Mouse (Mus musculus) liver, embryonic 15.5 days (tissue): ENCODE measurements around the gene Krtap27-1. TPM values are rescaled to one million over a fixed set of nuclear protein-coding genes. Genes with fewer than 3 reads are reported as not detected.

Source experiments
- ATAC-seq: fragments of 200-750 bp; cut with Nextera tagmentation; 2 replicates; pipeline ENCODE4 v1.8.0; 2017; ENCODE audit warnings: moderate number of reproducible peaks, mild to moderate bottlenecking, moderate library complexity; ENCODE audit not compliant: insufficient read depth
- H3K27ac ChIP-seq: fragments of 300-500 bp; sonication (generic); replicated peaks from 2 replicates; pipeline ENCODE4 v1.5.1; 2015; ENCODE audit warnings: mild to moderate bottlenecking, inconsistent platforms
- H3K27me3 ChIP-seq: fragments of 300-500 bp; sonication (generic); 2 replicates; pipeline ENCODE4 v1.6.1; 2015; ENCODE audit warnings: mild to moderate bottlenecking, inconsistent platforms
- H3K36me3 ChIP-seq: fragments of 300-500 bp; sonication (generic); replicated peaks from 2 replicates; pipeline ENCODE4 v1.6.1; 2015; ENCODE audit warnings: moderate library complexity, mild to moderate bottlenecking, inconsistent platforms
- H3K4me1 ChIP-seq: fragments of 300-500 bp; sonication (generic); replicated peaks from 2 replicates; pipeline ENCODE4 v1.6.1; 2015; ENCODE audit warnings: inconsistent platforms
- H3K4me2 ChIP-seq: fragments of 300-500 bp; sonication (generic); 2 replicates; pipeline ENCODE4 v1.6.1; 2015; ENCODE audit warnings: moderate library complexity, mild to moderate bottlenecking, inconsistent platforms
- H3K4me3 ChIP-seq: fragments of 300-500 bp; sonication (generic); replicated peaks from 2 replicates; pipeline ENCODE4 v1.5.1; 2015; ENCODE audit warnings: mild to moderate bottlenecking, inconsistent platforms
- H3K9ac ChIP-seq: fragments of 300-500 bp; sonication (generic); 2 replicates; pipeline ENCODE4 v1.6.1; 2015; ENCODE audit warnings: moderate library complexity, mild to moderate bottlenecking, inconsistent platforms
- H3K9me3 ChIP-seq: fragments of 300-500 bp; sonication (generic); replicated peaks from 2 replicates; pipeline ENCODE4 v1.6.1; 2016; ENCODE audit warnings: inconsistent platforms
- WGBS: fragments of 180-500 bp; shearing (Covaris S2); methylation state at CpG from one replicate; pipeline ENCODE4 v1.1.7; 2015; ENCODE audit warnings: mixed read lengths; ENCODE audit not compliant: insufficient replicate concordance; 5-methylcytosine and 5-hydroxymethylcytosine counted together
- polyA plus RNA-seq: library from polyadenylated mRNA; unstranded; fragments of >200 nt; fragmentation: Nextera tagmentation; extraction: Ambion mirVana; gene quantifications from 2 replicates; pipeline ENCODE4 v1.2.1, GENCODE M21; 2015

Gene Krtap27-1
- polyA plus RNA-seq, 1 experiment from 2014 or later, result not detected

GRCm38 (mm10) chr16:88651952-88652351, 19.5 kb downstream of the Krtap27-1 start:
- H3K4me3 ChIP-seq, result no peak overlapping the region
- H3K27me3 ChIP-seq, result no peaks in the 10 kb centered on the region
- H3K36me3 ChIP-seq, result no peaks in the 10 kb centered on the region
- no peak overlapping the region for H3K9ac ChIP-seq
- 41% methylated on average over 2 of the region's 2 CpGs for WGBS
- H3K9me3 ChIP-seq, result no peaks in the 10 kb centered on the region
- no peak overlapping the region for H3K27ac ChIP-seq
- no peaks in the 10 kb centered on the region for H3K4me1 ChIP-seq
- no peak for ATAC-seq
- H3K4me2 ChIP-seq, result no peak overlapping the region

- Histone ChIP-seq H3K4me1 (no peaks in the 10 kb centered on the region), H3K9ac (no peak overlapping the region), H3K27ac (no peak overlapping the region), H3K9me3 (no peaks in the 10 kb centered on the region), H3K4me3 (no peak overlapping the region), H3K4me2 (no peak overlapping the region), H3K27me3 (no peaks in the 10 kb centered on the region), H3K36me3 (no peaks in the 10 kb centered on the region)
- WGBS, result 53% methylated on average over 1 of the region's 1 CpGs
- no peak for ATAC-seq
Measured at GRCm38 (mm10) chr16:88651082-88651481, 20.4 kb downstream of the Krtap27-1 start.

- Histone ChIP-seq H3K4me2 (no peak within 1 kb of the TSS), H3K4me3 (no peak within 1 kb of the TSS), H3K27me3 (no peaks in the 10 kb centered on the region), H3K9ac (no peak within 1 kb of the TSS), H3K36me3 (no peaks in the 10 kb centered on the region), H3K27ac (no peak within 1 kb of the TSS), H3K9me3 (no peaks in the 10 kb centered on the region), H3K4me1 (no peaks in the 10 kb centered on the region)
- ATAC-seq, result no peak
- WGBS, result 66% methylated on average over 10 of the region's 10 CpGs
Measured at GRCm38 (mm10) chr16:88647358-88647846, 24.1 kb downstream of the Krtap27-1 start, which contains the start of gene Krtap26-1. Gene Krtap26-1, minus strand, starts transcription at chr16:88647796.

- no peak for ATAC-seq
- H3K4me2 ChIP-seq, result no peak overlapping the region
- H3K27ac ChIP-seq, result no peak overlapping the region
Measured at GRCm38 (mm10) chr16:88646366-88647111, 24.9 kb downstream of the Krtap27-1 start.

DNA sequence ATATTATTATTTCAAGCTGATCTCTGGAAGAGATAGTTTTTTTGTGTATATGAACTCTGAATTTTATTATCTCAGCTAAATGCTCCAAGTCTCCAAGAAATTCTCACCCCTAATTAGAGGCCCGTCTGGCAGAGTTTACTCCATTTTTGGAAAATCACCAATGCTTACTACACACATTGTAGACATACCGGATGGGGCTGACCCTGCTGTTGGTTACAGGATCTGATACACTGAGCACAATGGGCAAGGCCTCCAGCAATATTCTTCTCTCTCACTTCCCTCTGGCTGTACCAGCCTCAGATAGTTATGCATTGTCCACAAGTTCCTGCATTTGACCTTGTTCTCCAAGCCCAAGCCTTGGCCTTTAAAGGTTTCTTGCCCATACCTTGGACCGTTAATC, 31.4 kb downstream of the Krtap27-1 start:
- WGBS, result 59% methylated on average over 3 of the region's 3 CpGs
- ATAC-seq, result no peak
- Histone ChIP-seq H3K27ac (no peak overlapping the region), H3K9me3 (no peaks in the 10 kb centered on the region), H3K27me3 (no peaks in the 10 kb centered on the region), H3K36me3 (no peaks in the 10 kb centered on the region), H3K4me2 (no peak overlapping the region), H3K9ac (no peak overlapping the region), H3K4me1 (no peaks in the 10 kb centered on the region), H3K4me3 (no peak overlapping the region)

More at GRCm38 (mm10) chr16:88646366-88647111, 24.9 kb downstream of the Krtap27-1 start:
- Histone ChIP-seq H3K9ac (no peak overlapping the region), H3K36me3 (no peaks in the 10 kb centered on the region), H3K4me3 (no peak overlapping the region), H3K4me1 (no peaks in the 10 kb centered on the region), H3K27me3 (no peaks in the 10 kb centered on the region), H3K9me3 (no peaks in the 10 kb centered on the region)
- 62% methylated on average over 8 of the region's 8 CpGs for WGBS

GRCm38 (mm10) chr16:88635142-88635541, 36.3 kb downstream of the Krtap27-1 start:
- WGBS, result 59% methylated on average over 4 of the region's 4 CpGs
- Histone ChIP-seq H3K4me3 (no peak overlapping the region), H3K9ac (no peak overlapping the region), H3K27me3 (no peaks in the 10 kb centered on the region), H3K36me3 (no peaks in the 10 kb centered on the region), H3K4me1 (no peaks in the 10 kb centered on the region), H3K27ac (no peak overlapping the region), H3K4me2 (no peak overlapping the region), H3K9me3 (no peaks in the 10 kb centered on the region)
- ATAC-seq, result no peak

- 51% methylated on average over 4 of the region's 4 CpGs for WGBS
Measured at GRCm38 (mm10) chr16:88631474-88631873, 40.0 kb downstream of the Krtap27-1 start.

GRCm38 (mm10) chr16:88627566-88627965, 43.9 kb downstream of the Krtap27-1 start, which contains the start of gene 2310079G19Rik:
Gene 2310079G19Rik, minus strand, starts transcription at chr16:88627666.
- Histone ChIP-seq H3K27me3 (no peaks in the 10 kb centered on the region), H3K9ac (no peak within 1 kb of the TSS), H3K27ac (no peak within 1 kb of the TSS), H3K4me2 (no peak within 1 kb of the TSS), H3K9me3 (no peaks in the 10 kb centered on the region), H3K36me3 (no peaks in the 10 kb centered on the region), H3K4me3 (no peak within 1 kb of the TSS), H3K4me1 (no peaks in the 10 kb centered on the region)
- WGBS, result 62% methylated on average over 4 of the region's 4 CpGs
- no peak for ATAC-seq

More at GRCm38 (mm10) chr16:88631474-88631873, 40.0 kb downstream of the Krtap27-1 start:
- no peak overlapping the region for H3K9ac ChIP-seq
- H3K9me3 ChIP-seq, result no peaks in the 10 kb centered on the region
- H3K4me3 ChIP-seq, result no peak overlapping the region
- no peaks in the 10 kb centered on the region for H3K27me3 ChIP-seq
- no peak for ATAC-seq
- H3K36me3 ChIP-seq, result no peaks in the 10 kb centered on the region
- H3K4me2 ChIP-seq, result no peak overlapping the region
- H3K4me1 ChIP-seq, result no peaks in the 10 kb centered on the region
- H3K27ac ChIP-seq, result no peak overlapping the region

Other genes starting within 250 kb of the Krtap27-1 start
- not detected in 2 replicates for gene Cldn17, start 164.7 kb downstream of the Krtap27-1 start, polyA plus RNA-seq
- gene Cldn8, start 108.5 kb downstream of the Krtap27-1 start, polyA plus RNA-seq, result 0.05 and 0.13 TPM in 2 replicates
- gene Krtap24-1, start 59.4 kb downstream of the Krtap27-1 start, polyA plus RNA-seq, result not detected in 2 replicates
- gene 2310079G19Rik, start 44.0 kb downstream of the Krtap27-1 start, polyA plus RNA-seq, result not detected in 2 replicates
- not detected in 2 replicates for gene Krtap26-1, start 23.9 kb downstream of the Krtap27-1 start, polyA plus RNA-seq
- not detected in 2 replicates for gene 2310061N02Rik, start 36.3 kb upstream of the Krtap27-1 start, polyA plus RNA-seq
- gene Krtap13-1, start 57.2 kb upstream of the Krtap27-1 start, polyA plus RNA-seq, result not detected in 2 replicates
- 0.31 TPM in 1 of 2 replicates, not detected in the other for gene Krtap13, start 80.0 kb upstream of the Krtap27-1 start, polyA plus RNA-seq
- 0.29 TPM in 1 of 2 replicates, not detected in the other for gene 2310034C09Rik, start 87.2 kb upstream of the Krtap27-1 start, polyA plus RNA-seq
- gene 2310057N15Rik, start 102.5 kb upstream of the Krtap27-1 start, polyA plus RNA-seq, result not detected in 2 replicates
- gene Gm5965, start 106.2 kb upstream of the Krtap27-1 start, polyA plus RNA-seq, result not detected in 2 replicates
- 0.21 TPM in 1 of 2 replicates, not detected in the other for gene Gm20741, start 140.5 kb upstream of the Krtap27-1 start, polyA plus RNA-seq
- not detected in 2 replicates for gene Krtap15, start 148.5 kb upstream of the Krtap27-1 start, polyA plus RNA-seq
- gene Krtap14, start 154.5 kb upstream of the Krtap27-1 start, polyA plus RNA-seq, result not detected in 2 replicates
- not detected in 2 replicates for gene Krtap19-1, start 197.7 kb upstream of the Krtap27-1 start, polyA plus RNA-seq
- gene Krtap19-2, start 202.6 kb upstream of the Krtap27-1 start, polyA plus RNA-seq, result not detected in 2 replicates
- not detected in 2 replicates for gene Krtap19-3, start 206.4 kb upstream of the Krtap27-1 start, polyA plus RNA-seq
- not detected in 2 replicates for gene Krtap19-4, start 213.4 kb upstream of the Krtap27-1 start, polyA plus RNA-seq
- not detected in 2 replicates for gene Krtap19-5, start 224.8 kb upstream of the Krtap27-1 start, polyA plus RNA-seq